Mouse (Mus musculus) kidney, postnatal 10 days (tissue): ENCODE measurements around the gene Gm49384.

ENCODE experiments used
- DNase-seq: peaks from one replicate; pipeline ENCODE4 v3.0.0; 2021; ENCODE audit warnings: mixed read lengths

Gm49384 gene

DNA sequence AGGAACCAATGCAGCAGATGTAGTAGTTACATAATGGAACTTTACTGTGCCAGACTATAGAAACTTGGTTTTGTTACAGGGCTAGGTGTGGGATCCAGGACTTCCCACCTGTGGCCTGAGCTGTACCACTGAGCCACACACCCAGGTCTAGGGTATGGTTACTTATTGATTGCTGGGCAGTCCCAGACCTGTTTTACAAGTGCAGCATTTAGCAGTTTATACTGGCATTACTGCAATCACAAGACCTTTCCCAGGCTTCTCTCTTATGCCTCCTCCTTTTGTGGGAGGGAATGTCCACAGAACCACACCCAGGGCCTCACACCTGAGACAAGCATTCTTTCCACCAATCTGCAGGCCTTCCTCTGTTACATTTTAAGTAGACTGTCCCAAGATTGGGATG is 5.1 kb downstream of the Gm49384 start:
- no peak for DNase-seq

DNA sequence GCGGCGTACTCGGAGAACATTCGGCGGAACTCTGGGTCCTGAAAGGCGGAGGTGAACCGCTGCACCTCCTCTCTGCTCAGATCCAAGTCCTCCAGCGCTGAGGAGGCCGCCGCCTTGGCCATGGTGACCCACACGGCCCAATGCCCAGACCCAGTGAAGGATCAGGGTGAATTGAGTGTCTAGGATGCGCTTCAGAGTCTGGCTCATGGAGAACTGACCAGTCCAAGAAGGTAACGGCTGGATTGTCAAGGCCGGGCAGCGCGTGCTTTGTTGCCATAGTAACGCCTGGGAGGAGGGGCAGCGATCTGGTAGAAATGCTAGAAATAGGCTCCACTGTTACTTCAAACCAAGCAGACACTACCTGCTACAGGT is 5.9 kb downstream of the Gm49384 start, which contains the start of gene Dnaaf2:
Gene Dnaaf2, minus strand, starts transcription at position 266 of the 372 bp plus-strand sequence.
- DNase-seq = peak; percentile 89

DNA sequence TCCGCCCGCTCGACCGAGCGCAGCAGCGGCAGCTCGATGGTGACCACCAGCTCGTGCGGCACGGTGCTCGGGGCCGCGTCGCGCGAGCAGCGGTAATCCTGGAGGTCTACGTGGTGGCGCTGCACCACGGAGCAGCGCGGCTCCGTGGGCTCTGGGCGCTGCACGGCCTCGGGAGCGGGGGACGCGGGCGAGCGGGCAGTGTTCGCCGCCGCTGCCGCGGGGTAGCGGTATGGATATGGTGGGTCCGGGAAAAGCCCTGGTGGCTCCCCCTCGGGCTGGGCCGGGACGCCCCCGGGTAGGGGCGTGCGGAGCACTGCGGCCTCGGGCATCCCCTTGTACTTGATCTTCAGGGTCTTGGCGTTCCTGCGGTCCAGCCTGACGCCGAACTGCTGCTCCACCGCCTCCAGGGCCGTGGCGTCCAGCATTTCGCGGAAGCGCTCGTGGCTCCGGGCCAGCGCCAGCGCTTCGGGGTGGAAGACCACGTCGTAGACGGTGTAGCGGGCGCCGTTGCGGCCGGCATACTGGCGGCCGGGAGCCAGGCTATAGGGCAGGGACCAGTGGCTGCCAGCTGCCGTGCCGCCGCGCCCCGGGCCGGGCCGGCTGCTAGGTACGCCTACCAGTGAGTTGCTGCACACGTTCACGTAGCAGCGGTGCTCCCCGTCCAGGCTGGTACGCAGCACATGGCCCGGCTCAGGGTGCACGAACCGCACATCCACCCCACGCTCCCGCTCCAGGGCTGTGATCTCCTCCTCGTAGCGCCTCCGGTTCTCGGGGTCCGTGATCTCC is 6.5 kb downstream of the Gm49384 start:
- DNase-seq = peak; percentile 80

DNA sequence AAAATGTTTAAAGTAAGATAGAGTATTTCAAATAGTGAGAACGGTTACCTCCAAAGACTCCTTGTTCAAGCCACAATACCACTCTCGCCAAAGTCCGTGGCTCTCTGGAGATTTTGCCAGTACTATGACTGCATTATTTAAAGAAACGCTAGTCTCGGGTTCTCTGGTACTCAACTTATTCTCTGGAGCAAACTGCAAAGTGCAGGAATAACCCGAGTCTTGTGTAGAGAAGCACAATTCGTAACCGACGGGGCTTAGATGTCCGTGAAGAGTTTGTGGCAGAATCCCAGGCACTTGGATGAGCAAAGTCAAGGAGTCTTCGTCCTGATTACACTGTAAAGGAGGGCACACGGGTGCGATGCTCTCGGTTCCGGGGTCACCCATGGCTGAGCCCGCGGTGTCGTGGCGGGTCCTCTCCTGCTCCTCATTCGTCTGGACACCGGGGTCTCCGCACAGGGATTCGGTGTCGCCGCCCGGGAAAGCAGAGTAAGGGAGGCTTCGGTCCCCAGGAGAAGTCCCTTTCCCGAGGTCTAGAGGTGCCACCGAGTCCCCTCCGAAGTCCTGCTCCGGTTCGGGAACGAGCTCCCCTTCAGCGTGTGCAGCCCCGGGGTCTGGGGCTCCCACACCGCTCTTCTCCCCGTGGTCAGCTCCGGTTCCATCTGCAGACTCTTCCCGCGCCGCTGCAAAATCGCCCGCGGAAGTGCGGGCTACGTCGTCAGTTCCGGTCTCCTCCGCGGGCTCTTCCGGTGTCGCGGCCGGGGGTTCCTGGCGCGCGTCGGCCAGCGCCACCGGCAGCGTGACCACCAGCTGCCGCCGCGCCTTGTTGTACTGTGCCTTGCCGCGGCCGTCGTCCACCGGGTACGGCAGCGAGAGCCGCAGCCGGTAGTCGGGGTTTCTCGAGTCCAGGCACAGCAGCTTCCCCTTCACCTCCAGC is 7.4 kb downstream of the Gm49384 start, which contains the start of gene Gm49383:
Gene Gm49383, minus strand, starts transcription at position 661 of the 934 bp plus-strand sequence.
- DNase-seq = peak; percentile 85

DNA sequence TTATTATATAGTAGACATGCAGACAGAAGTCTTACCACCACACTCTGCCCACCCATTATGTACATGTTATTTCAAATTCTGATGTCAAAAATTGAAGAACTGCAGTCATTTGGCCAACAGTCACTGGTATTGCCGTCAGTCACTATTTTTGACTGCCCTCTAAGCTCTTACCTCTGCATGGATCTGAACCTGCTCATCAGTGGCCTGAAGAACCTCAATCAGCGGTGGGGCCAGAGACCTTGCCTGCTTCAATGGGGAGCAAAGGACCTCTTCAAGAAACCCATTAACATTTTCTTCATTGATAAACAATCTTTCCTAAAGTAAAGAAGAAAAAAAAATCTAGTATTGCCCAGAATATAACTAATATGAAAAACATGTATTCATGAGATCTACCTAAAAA is 11.4 kb downstream of the Gm49384 start:
- no peak for DNase-seq

DNA sequence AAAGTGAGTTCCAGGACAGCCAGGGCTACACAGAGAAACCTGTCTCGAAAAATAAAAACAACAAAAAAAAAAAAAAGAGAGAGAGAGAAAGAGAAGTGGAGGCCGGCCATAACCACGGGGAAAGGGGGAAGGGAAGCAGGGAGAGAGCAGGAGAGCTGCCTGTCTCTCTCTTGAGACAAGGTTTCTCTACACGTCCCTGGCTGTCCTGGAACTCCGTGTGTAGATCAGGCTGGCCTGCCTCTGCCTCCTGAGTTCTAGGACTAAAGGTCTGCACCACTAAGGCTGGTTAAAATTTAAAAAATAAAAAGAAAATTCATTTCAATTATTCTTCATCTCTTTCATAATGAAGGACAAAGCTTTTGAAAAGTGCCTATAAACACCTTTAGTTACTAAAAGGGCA is 12.7 kb downstream of the Gm49384 start:
- DNase-seq = no peak

DNA sequence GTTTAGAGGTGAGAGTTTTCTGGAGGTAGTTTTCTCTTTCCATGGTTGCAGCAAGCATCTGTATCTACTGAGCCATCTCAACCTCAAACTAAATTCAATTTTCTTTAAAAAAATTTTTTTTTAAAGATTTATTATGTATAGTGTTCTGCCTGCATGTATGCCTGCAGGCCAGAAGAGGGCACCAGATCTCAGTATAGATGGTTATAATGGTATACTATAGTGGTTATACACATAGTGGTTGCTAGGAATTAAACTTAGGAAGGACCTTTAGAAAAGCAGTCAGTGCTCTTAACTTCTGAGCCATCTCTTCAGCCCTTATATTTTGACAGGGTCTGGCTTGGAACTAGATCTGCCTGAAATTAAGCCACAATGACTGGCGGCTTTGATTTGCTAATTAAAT is 13.5 kb downstream of the Gm49384 start:
- DNase-seq = no peak

DNA sequence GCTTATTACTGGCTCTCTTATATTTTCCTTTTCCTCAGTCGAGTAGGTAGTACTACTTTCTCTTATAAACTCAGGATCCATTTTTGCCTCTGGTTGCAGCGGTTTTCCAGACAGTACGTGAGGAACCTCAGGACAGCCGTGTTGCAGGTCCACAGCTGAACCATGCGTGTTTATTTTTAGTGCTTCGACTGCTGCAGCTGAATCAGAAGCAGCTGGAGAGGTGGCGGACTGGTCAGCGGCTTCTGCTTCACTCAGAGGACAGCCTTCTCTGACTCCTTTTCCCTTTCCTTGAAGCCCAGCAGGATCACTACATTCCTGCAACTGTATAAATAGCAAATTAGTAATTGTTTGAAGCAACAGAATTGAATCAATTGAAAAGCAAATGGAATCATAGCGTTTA is 14.0 kb downstream of the Gm49384 start:
- no peak for DNase-seq

DNA sequence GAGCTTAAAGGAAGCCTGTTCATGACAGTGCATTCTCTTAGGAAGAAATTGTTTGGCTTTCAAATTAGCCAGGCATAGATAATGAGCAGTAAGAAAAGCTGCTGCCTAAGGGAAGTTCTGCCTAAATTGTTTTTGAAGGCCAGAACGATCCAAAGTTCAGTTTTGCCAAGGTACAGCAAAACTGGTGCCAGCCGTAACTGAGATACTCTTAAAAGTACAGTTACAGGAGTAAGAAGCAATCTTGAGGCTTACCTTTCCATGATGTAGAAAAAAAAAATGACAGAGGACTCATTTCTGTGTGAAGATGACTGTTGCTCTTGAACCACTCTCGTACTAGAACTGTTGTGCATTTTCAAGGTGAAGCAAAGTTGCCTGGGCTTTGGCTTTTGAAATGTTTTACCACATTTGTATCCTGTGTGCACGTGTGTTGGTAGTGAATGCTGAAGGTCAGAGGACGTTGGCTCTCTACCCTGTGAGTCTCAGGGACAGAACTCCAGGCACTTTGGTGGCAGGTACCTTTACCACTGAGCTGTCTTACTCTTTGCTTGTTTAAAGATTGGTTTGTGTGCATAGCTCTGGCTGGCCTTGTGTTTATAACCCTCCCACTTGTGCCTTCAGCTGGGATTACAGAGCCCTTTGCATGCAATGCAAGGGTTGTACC is 17.1 kb downstream of the Gm49384 start:
- DNase-seq = peak; percentile 26

DNA sequence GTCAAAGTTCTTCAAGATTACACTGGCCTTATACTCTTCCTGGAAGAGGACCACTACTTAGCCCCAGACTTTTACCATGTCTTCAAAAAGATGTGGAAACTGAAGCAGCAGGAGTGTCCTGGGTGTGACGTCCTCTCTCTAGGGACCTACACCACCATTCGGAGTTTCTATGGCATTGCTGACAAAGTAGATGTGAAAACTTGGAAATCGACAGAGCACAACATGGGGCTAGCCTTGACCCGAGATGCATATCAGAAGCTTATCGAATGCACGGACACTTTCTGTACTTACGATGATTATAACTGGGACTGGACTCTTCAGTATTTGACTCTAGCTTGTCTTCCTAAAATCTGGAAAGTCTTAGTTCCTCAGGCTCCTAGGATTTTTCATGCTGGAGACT is 18.7 kb downstream of the Gm49384 start:
- no peak for DNase-seq

DNA sequence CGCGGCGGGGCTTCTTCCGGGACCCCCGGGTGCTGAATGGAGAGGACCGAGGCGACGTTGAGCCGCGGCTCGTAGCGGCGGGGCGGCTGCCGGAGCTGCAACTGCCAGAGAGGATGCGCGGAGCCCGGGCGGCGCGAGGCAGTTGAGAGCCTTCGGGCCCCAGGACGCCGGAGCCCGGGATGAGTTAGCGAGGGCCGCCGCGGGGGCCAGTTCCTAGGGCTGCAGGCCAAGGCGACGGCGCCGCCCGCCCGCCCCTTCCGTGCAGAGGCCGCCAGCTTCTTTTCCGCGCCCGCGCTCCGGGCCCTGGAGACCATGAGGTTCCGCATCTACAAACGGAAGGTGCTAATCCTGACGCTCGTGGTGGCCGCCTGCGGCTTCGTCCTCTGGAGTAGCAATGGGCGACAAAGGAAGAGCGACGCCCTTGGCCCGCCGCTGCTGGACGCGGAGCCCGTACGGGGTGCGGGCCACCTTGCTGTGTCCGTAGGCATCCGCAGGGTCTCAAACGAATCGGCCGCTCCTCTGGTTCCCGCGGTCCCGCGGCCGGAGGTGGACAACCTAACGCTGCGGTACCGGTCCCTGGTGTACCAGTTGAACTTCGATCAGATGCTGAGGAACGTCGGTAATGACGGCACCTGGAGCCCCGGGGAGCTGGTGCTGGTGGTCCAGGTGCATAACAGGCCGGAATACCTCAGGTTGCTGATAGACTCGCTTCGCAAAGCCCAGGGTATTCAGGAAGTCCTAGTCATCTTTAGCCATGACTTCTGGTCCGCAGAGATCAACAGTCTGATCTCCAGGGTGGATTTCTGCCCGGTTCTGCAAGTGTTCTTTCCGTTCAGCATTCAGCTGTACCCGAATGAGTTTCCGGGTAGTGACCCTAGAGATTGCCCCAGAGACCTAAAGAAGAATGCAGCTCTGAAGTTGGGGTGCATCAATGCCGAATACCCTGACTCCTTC is 19.4 kb downstream of the Gm49384 start:
- DNase-seq = peak; percentile 76

DNA sequence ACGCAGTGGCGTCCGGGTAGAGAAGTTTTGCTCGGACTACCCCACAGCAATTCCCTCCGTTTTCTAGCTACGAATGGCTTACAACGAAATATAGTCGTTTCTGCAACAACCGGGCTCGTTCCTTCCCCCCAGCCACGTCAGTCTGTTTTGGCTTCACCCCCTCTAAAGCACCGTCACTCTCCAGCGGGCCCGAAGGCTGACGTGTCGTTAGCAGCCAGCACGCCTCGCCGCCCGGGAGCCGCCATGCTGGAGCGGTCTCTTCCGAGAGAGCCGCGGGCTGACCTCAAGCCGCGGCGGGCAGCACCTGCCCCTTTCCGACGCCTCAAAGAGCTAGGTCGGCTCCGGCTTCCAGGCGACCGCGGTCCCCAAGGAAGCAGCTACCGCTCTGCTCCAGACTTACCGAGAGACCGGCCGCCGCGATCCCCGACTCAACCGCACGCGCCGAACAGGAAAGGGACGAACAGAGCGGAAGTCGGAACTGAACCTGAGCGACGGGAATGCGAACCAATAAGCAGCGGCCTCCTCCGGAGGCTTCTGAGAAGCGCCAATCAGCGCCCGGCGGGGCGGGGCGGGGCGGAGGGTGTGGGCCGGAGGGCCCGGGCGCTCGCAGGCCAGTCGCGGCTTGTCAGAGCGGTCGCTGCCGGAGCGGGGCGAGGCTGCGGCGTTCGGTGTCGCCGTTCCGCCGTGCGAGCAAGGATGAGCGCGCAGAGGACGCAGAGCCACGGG is 20.3 kb downstream of the Gm49384 start, which contains the start of the genes Rpl36al and Mgat2:
Gene Rpl36al, minus strand, starts transcription at position 501 of the 726 bp plus-strand sequence.
Gene Mgat2, plus strand, starts transcription at position 575 of the 726 bp plus-strand sequence.
- DNase-seq = peak; percentile 100

DNA sequence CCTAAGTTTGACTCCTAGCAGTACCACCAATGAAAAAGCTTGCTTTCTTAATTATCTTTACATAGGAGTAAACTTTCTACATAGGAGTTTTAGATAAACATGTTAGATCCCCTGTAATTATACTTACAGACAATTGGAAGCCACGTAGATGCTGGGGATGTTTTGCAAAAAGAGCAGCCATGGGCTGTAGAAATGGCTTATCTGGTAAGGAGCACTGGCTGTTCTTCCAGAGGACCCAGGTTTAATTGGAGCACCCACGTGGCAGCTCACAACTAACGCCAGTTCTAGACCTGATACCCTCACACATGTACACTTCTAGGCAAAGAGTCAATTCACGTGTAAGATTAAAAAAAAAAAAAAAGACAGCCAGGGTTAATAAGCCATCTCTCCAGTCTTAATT is 22.3 kb downstream of the Gm49384 start:
- no peak for DNase-seq

DNA sequence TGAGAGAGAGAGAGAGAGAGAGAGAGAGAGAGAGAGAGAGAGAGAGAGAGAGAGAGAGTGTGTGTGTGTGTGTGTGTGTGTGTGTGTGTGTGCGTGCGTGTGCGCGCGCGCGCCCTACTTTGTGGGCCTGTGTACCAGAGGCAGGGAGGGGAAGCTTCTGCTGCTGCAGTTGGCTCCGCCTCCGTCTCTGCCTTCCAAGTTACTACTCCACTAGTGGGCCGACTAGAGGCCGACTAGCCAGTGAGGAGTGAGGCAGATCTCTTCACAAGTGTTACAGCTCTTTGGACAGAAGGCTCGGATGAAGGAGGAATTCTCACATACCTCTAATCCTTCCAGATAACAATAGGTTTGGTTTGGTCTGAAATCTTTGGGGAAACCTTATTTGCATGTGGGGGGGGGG is 24.7 kb downstream of the Gm49384 start:
- peak; percentile 22 for DNase-seq

DNA sequence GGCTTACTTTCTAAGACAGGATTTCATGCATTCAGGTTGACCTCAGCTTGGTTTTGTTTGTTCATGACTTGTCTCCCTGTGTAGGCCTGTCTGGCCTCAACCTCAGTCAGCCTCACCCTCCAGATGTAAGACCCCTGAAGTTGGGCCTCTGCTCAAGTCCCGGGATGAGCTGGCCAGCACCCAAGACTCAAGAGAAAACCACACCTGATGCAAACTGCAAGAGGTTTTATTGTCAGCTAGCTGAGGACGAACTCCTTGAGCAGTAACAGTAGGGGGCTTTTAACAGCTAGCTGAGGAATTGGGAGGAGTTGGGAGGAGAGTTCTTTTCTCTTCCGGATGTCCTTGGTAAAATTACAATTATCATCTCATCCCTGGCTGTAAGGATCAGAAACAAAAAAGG is 26.5 kb downstream of the Gm49384 start:
- no peak for DNase-seq

DNA sequence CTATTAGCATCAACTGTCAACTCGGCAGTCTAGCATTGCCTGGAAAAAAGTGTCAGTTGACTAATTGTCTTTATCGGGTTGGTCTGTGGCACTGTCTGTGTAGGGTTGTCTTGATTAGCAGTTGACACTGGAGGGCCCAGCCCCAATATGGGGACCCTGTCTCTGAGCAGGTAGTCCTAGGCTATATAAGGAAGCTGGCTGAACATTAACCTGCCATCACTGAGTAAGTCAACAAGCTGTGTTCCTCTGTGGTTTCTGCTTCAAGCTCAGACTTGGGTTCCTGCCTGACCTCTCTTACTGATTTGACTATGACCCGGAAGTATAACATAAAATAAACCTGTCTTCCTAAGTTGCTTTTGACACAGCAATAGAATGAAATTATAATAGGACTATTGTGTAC is 28.1 kb downstream of the Gm49384 start:
- no peak for DNase-seq

DNA sequence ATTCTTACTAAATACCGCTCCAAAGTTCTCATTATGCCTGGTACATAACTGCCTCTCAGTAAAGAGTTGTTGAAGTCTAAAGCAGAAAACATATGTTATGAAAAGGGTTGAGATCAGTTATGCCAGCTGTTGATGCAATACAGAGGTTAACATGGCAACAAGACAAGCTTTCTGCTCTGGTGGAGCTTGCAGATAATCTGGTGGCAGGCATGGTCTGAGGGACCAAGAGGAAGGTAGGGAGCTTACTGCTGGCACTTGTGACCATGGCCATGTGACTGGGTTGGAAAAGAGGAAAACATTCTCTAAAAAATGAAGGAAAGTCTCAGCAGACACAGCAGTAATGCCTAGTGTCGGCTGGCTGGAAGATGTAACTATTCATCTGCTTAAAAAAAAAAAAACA is 32.8 kb downstream of the Gm49384 start:
- no peak for DNase-seq

DNA sequence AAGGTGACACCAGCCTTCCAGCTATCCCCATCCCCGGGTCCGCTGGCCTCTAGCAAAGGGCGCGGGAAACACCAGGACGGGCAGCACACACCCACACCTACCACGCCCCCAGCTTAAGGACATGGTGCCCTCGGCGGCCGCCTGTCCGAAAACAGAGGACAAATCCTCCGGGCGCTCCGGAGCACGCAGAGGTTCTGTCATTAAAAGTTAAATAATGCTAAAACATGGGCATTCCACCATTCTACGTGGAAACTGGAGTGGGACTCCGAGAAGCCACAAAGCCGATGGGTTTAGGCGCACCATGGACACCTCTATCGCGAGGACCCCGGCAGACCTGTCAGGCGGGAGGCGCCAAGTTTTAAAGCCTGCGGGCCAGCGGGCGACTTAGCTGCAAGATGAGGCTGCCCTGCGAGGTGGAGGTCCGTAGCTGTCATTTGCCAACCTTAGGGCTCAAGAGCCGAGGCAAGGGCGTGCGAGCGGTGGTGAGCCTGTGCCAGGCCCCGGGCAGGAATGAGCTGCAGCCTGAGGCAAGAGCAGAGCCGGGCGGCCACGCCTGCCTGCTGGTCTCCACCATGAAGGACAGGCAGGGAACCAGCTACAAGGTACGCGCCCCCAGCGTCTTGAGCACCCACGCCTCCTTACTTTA is 35.5 kb downstream of the Gm49384 start, which contains the start of gene Lrr1:
Gene Lrr1, plus strand, starts transcription at position 354 of the 646 bp plus-strand sequence.
- DNase-seq = peak; percentile 91

DNA sequence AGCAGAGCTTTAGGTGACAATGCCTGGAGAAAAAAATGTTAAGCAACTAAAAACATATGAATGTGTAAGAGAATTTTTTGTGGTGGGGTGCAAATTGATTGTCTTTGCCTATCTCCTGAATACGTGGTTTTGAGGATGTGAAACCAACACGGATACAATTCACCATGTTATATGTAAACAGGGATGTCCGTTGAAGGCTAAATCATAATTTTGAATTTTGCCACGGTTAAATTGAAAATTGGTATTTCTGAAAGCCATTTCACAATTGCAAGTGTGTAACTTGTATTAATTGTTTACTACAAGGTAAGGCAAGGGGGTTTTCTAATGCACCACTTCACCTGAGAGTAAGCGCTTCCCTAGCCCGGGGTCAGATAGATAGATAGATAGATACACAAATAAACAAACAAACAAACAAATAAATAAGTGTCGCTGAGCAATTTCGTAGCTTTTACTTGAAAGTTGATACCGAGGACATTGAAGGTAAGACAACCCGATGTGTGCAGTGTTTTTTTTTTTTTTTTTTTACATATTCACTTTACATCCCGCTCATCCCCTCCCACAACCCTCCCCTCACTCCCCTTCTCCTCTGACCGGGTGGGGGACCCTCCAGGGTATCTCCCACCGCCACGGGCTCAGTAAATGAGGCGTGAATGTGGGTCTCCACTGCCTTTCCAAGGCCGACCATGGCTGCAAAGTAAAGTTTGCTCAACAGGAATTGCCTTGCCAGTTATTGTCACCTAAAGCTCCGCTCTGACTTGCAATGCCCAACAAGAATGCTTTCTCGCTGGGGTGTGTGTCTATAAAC is 36.2 kb downstream of the Gm49384 start:
- no peak for DNase-seq
